In the genomic region with DNA sequence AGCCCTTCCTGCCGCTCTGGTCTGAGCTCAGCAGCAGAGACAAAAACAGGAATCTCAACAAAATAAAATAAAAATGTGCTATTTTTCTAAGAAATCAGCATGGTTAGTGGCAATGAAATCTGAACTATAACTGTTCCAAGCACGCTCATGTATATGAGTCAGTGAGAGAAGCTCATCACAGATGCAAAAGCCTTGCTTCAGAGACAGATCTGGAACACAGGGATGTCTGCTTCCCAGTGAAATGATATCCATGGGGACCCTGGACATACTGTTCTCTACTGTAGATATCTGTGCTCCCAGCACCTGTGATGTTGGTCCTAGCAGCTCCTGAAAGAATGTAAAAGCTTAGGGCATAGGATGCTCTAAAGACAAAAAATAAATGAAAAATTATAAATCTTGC, we compare ENCODE assay signal across 17 mouse cellular contexts.
DNase-seq lines count a peak whose midpoint lies in the region; ATAC-seq lines count a peak whose summit lies in the region.
"Had no signal": no experiment of that assay in that cellular context is flagged by ENCODE, and none has a peak within 500 bp of the region (broad histone marks: within the 10 kb centered on the region; RNA-seq: fewer than 3 reads in every experiment).

No protein-coding gene starts in this region.

- H3K36me3 ChIP-seq in midbrain, embryonic 16.5 days (ENCODE audit: control insufficient read depth, insufficient read depth, low read length) = no peaks in the 10 kb centered on the region
- H3K36me3 ChIP-seq in midbrain, embryonic 10.5 days = no peaks in the 10 kb centered on the region
- H3K36me3 ChIP-seq: embryonic facial prominence, embryonic 12.5 days; heart, embryonic 12.5 days; hindbrain, embryonic 10.5 days had no signal

- H3K9me3 ChIP-seq in midbrain, embryonic 16.5 days (replicated peaks; ENCODE audit: control insufficient read depth, low read length, poor library complexity, severe bottlenecking) = no peaks in the 10 kb centered on the region
- no peaks in the 10 kb centered on the region for H3K9me3 ChIP-seq in midbrain, embryonic 10.5 days (replicated peaks)
- H3K9me3 ChIP-seq: embryonic facial prominence, embryonic 12.5 days; heart, embryonic 12.5 days; hindbrain, embryonic 10.5 days had no signal

- H3K27me3 ChIP-seq in midbrain, embryonic 16.5 days (ENCODE audit: control insufficient read depth, insufficient read depth, low read depth, low read length) = no peaks in the 10 kb centered on the region
- H3K27me3 ChIP-seq in midbrain, embryonic 10.5 days (ENCODE audit: low read depth, poor library complexity, severe bottlenecking) = no peaks in the 10 kb centered on the region
- H3K27me3 ChIP-seq: embryonic facial prominence, embryonic 12.5 days; heart, embryonic 12.5 days had no signal

- H3K9ac ChIP-seq in midbrain, embryonic 16.5 days (ENCODE audit: low read depth, low read length) = no peak overlapping the region
- H3K9ac ChIP-seq: embryonic facial prominence, embryonic 12.5 days; heart, embryonic 12.5 days; hindbrain, embryonic 14.5 days had no signal

- no peak overlapping the region for H3K4me3 ChIP-seq in midbrain, embryonic 16.5 days (ENCODE audit: low read depth, low read length)
- no peak overlapping the region for H3K4me3 ChIP-seq in midbrain, embryonic 10.5 days
- H3K4me3 ChIP-seq: embryonic facial prominence, embryonic 12.5 days; heart, embryonic 12.5 days; hindbrain, embryonic 10.5 days had no signal

- H3K4me1 ChIP-seq in midbrain, embryonic 16.5 days (ENCODE audit: control insufficient read depth, insufficient read depth, low read length) = peaks cover 5% of the 10 kb centered on the region; the same call in 1 of the 2 replicates
- no peaks in the 10 kb centered on the region for H3K4me1 ChIP-seq in midbrain, embryonic 10.5 days
- H3K4me1 ChIP-seq: embryonic facial prominence, embryonic 12.5 days; heart, embryonic 12.5 days; hindbrain, embryonic 10.5 days had no signal

- no peak overlapping the region for H3K4me2 ChIP-seq in midbrain, embryonic 16.5 days (ENCODE audit: low read length)
- H3K4me2 ChIP-seq: embryonic facial prominence, embryonic 12.5 days; heart, embryonic 12.5 days; hindbrain, embryonic 14.5 days had no signal

- H3K27ac ChIP-seq in midbrain, embryonic 16.5 days (ENCODE audit: low read length) = peak overlapping the region; percentile 30
- H3K27ac ChIP-seq in midbrain, embryonic 10.5 days (replicated peaks) = no peak overlapping the region
- H3K27ac ChIP-seq: embryonic facial prominence, embryonic 12.5 days; hindbrain, embryonic 10.5 days; hindbrain, embryonic 14.5 days had no signal

- ATAC-seq in frontal cortex, adult (ENCODE audit: low TSS enrichment) = peak; percentile 96
- ATAC-seq in midbrain, embryonic 16.5 days = peak; percentile 39; the same call in 1 of the 2 replicates
- ATAC-seq: forebrain, embryonic 16.5 days had no signal

- WGBS in midbrain, embryonic 16.5 days = 60% methylated on average over 2 of the region's 2 CpGs
- 81% methylated on average over 2 of the region's 2 CpGs for WGBS in midbrain, embryonic 10.5 days

- DNase-seq in frontal cortex, postnatal 14 days (ENCODE audit: low spot score in 2 of 2) = no peak
- DNase-seq in left cerebral cortex, postnatal 14 days (ENCODE audit: low spot score in 2 of 2) = peak; percentile 23 to 40
- no peak for DNase-seq in left cerebral cortex, adult 8-10 months (ENCODE audit: low spot score in 2 of 2)
- no peak for DNase-seq in midbrain, embryonic 10.5 days (ENCODE audit: low spot score)
- no peak for DNase-seq in lung, adult 18-20 months
- DNase-seq: adrenal gland, postnatal 10 days; cerebellum, adult 11-12 months; cerebellum, adult 9-10 months; cerebellum, postnatal 25 days; gastrocnemius, postnatal 14 days had no signal

- intact Hi-C loops in left cerebral cortex, postnatal 14 days (cut with DNase I) = no loop called here

Comparison
In these comparisons a context has a peak if more than half of its experiments do, and no peak if none do; other contexts are left out.
1. DNase-seq: peak in left cerebral cortex, postnatal 14 days (2 of 2); none in frontal cortex, postnatal 14 days (0 of 2), left cerebral cortex, adult 8-10 months (0 of 2), midbrain, embryonic 10.5 days (single experiment) and lung, adult 18-20 months (0 of 2).